Mouse (Mus musculus) liver, embryonic 14.5 days (tissue): Measurements from ENCODE around the gene Nrtn. TPM values are rescaled to one million over a fixed set of nuclear protein-coding genes. Genes with fewer than 3 reads are reported as not detected.

Experiments used
- ATAC-seq: fragments of 200-750 bp; cut with Nextera tagmentation; 2 replicates; pipeline ENCODE4 v1.8.0; 2017; ENCODE audit warnings: moderate number of reproducible peaks, mild to moderate bottlenecking, moderate library complexity; ENCODE audit not compliant: insufficient read depth
- DNase-seq, 3 experiments: peaks; one replicate each; pipeline ENCODE4 v3.0.0-alpha.2; 2012 to 2013; ENCODE audit warnings: low read depth in 3 of 3, low spot score in 3 of 3
- H3K27ac ChIP-seq: fragments of 300-500 bp; sonication (generic); 2 replicates; pipeline ENCODE4 v1.5.1; 2014; ENCODE audit warnings: moderate library complexity, mild to moderate bottlenecking, control low read depth, inconsistent platforms
- H3K27me3 ChIP-seq: fragments of 300-500 bp; sonication (generic); 2 replicates; pipeline ENCODE4 v1.6.1; 2014; ENCODE audit warnings: mild to moderate bottlenecking, low read length, moderate library complexity; ENCODE audit not compliant: control insufficient read depth, insufficient read depth
- H3K36me3 ChIP-seq: fragments of 300-500 bp; sonication (generic); replicated peaks from 2 replicates; pipeline ENCODE4 v1.6.1; 2014; ENCODE audit warnings: low read depth; ENCODE audit not compliant: control insufficient read depth, insufficient read depth
- H3K4me1 ChIP-seq, 2 experiments: fragments of 200-500 bp in 1 of 2; fragments of 300-500 bp in 1 of 2; sonication (generic) in 1 of 2; replicated peaks; 2 replicates each; pipeline ENCODE4 v1.6.1; 2012 to 2014; ENCODE audit warnings: antibody characterized with exemption in 1 of 2, inconsistent platforms in 1 of 2, low read length in 1 of 2; ENCODE audit not compliant: control insufficient read depth in 2 of 2, insufficient read depth in 2 of 2
- H3K4me2 ChIP-seq: fragments of 300-500 bp; sonication (generic); 2 replicates; pipeline ENCODE4 v1.6.1; 2014; ENCODE audit warnings: low read depth, mild to moderate bottlenecking, control low read depth, moderate library complexity
- H3K4me3 ChIP-seq, 2 experiments: fragments of 200-500 bp in 1 of 2; fragments of 300-500 bp in 1 of 2; sonication (generic) in 1 of 2; 2 replicates each; pipeline ENCODE4 v1.5.1; 2012 to 2014; ENCODE audit warnings: low read depth in 2 of 2, low read length in 2 of 2, mild to moderate bottlenecking in 2 of 2, control low read depth in 1 of 2, inconsistent platforms in 1 of 2, moderate library complexity in 1 of 2; ENCODE audit not compliant: insufficient read depth in 1 of 2
- H3K9ac ChIP-seq: fragments of 300-500 bp; sonication (generic); replicated peaks from 2 replicates; pipeline ENCODE4 v1.6.1; 2014; ENCODE audit warnings: mild to moderate bottlenecking, control low read depth, moderate library complexity
- H3K9me3 ChIP-seq: fragments of 300-500 bp; sonication (generic); 2 replicates; pipeline ENCODE4 v1.6.1; 2016; ENCODE audit warnings: low read length, mixed read lengths; ENCODE audit not compliant: control insufficient read depth
- CTCF ChIP-seq: IDR thresholded peaks from 2 replicates; pipeline ENCODE4 v1.5.1; 2016; ENCODE audit warnings: antibody characterized with exemption, low read depth, control low read depth
- EP300 ChIP-seq: IDR thresholded peaks from 2 replicates; pipeline ENCODE4 v1.6.1; 2016; ENCODE audit warnings: antibody characterized with exemption, low read depth
- WGBS: fragments of 180-500 bp; shearing (Covaris S2); extraction: QIAGEN DNeasy Blood & Tissue Kit; methylation state at CpG from one replicate; pipeline ENCODE4 v1.1.7; 2014; ENCODE audit not compliant: insufficient replicate concordance; 5-methylcytosine and 5-hydroxymethylcytosine counted together
- polyA plus RNA-seq, 2 experiments: library from polyadenylated mRNA; depleted of rRNA in 1 of 2; stranded (reverse) in 1 of 2; unstranded in 1 of 2; fragments of >200 nt; fragmentation: Nextera tagmentation in 1 of 2; extraction: Ambion mirVana in 1 of 2; gene quantifications; 2 replicates each; pipeline versions ENCODE4 v1.2.1 to v1.2.3; 2012 to 2014

Nrtn gene
- polyA plus RNA-seq, 2 experiments, result 1.0 to 1.7 TPM

DNA sequence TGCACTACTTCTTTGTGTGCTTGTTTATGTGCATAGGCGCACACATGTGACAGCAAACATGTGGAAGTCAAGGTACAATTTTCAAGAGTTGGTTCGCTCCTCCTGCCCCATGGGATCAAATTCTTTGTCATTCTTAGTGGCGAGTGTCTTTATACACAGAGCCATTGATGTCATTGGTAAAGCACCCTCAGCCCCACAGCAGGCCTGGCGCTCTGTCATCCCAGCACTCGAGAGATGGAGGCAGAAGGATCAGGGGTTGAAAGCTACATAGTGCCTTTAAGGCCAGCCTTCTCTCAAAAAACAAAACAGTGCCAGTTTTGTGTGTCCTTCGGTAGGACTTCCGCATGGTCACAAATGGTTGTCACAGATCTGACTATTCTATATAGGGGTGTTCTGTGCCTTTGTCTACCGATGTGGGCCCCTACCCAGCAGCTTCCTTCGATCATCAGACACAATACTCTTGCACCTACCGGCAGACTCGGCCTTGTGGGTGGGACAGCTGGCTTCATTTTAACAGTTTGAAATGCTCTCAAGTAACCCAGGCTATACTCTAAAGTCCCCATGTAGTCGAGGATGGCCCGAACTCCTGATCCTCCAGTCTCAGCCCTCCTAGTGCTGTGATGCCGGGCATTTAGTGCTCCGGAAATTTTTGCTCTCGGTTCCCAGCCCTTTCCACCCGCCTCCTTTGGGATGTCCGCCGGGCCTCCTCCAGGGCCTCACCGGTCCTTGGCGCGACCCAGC is 41.2 kb downstream of the Nrtn start:
- peak overlapping the region; percentile 63 for H3K9ac ChIP-seq

DNA sequence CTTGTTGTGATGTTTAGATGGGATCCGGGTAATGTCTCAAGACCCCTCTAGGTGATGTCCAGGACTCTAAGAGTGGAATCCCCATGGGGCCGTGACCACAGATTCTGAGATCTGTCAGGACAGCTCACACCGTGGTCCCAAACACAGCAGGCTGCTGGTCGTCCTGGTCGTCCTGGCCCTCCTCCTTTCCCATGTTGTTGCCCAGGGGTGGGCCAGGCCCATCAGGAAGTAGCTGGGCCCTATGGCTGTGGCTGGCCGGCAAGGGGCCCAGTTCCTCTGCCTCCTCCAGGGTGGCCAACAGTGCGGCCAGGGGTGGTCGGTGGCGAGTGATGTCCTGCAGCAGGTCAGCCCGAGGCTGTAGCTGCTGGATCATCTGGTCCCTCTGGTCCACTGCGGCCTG is 42.0 kb downstream of the Nrtn start:
- H3K9ac ChIP-seq, result no peak overlapping the region
- ATAC-seq (no peak), DNase-seq (no peak)
- H3K9me3 ChIP-seq, result no peaks in the 10 kb centered on the region
- peaks cover 21% of the 10 kb centered on the region for H3K36me3 ChIP-seq
- H3K4me3 ChIP-seq, result no peak overlapping the region
- peaks cover 5 to 9% of the 10 kb centered on the region in 2 experiments; a peak in 3 of 4 replicates for H3K4me1 ChIP-seq
- 59% methylated on average over 11 of the region's 11 CpGs for WGBS
- no peak overlapping the region for H3K4me2 ChIP-seq
- H3K27me3 ChIP-seq, result no peaks in the 10 kb centered on the region
- TF ChIP-seq CTCF (no peak), EP300 (no peak)
- H3K27ac ChIP-seq, result no peak overlapping the region

More for the DNA sequence above, 41.2 kb downstream of the Nrtn start:
- H3K4me1 ChIP-seq, result peaks cover 5 to 9% of the 10 kb centered on the region in 2 experiments; a peak in 3 of 4 replicates
- H3K9me3 ChIP-seq, result no peaks in the 10 kb centered on the region
- no peak overlapping the region; the same call in 1 of the 2 replicates for H3K27ac ChIP-seq
- DNase-seq (no peak), ATAC-seq (no peak)
- TF ChIP-seq CTCF (peak; percentile 4; the same call in 1 of the 2 replicates), EP300 (no peak)
- H3K27me3 ChIP-seq, result no peaks in the 10 kb centered on the region
- H3K36me3 ChIP-seq, result peaks cover 14% of the 10 kb centered on the region
- H3K4me2 ChIP-seq, result peak overlapping the region; percentile 86
- WGBS, result 28% methylated on average over 22 of the region's 22 CpGs
- peak overlapping the region; percentile 67 to 86 for H3K4me3 ChIP-seq

DNA sequence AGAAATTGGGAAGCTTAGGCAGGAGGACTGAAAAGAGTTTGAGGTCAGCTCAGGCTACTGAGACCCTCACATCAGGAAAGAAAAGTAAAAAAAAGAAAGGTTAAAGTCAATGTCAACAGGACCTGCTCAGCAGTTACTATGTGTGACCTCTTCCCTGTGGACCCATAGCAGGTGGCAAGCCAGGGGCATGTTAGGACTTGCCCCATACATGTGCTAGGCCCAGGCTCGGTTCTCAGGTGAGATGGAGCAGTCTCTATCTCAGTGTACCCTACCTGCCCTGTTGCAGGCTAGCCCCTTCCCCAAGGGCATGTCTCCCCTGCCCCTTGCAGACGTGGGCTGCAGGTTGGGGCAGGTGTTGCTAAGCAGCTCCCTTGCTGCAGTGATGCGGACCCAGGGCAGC is 47.6 kb downstream of the Nrtn start:
- H3K9ac ChIP-seq, result no peak overlapping the region
- H3K9me3 ChIP-seq, result no peaks in the 10 kb centered on the region
- ATAC-seq, result no peak
- no peak overlapping the region for H3K27ac ChIP-seq
- 0 out of 4 replicates have a peak, but pooled peaks cover 0 to 3% of the 10 kb centered on the region in 2 experiments for H3K4me1 ChIP-seq
- peaks cover 77% of the 10 kb centered on the region for H3K36me3 ChIP-seq
- H3K4me2 ChIP-seq, result no peak overlapping the region
- no peaks in the 10 kb centered on the region for H3K27me3 ChIP-seq
- TF ChIP-seq CTCF (no peak), EP300 (no peak)
- WGBS, result 85% methylated on average over 3 of the region's 3 CpGs
- no peak overlapping the region for H3K4me3 ChIP-seq
- no peak for DNase-seq

DNA sequence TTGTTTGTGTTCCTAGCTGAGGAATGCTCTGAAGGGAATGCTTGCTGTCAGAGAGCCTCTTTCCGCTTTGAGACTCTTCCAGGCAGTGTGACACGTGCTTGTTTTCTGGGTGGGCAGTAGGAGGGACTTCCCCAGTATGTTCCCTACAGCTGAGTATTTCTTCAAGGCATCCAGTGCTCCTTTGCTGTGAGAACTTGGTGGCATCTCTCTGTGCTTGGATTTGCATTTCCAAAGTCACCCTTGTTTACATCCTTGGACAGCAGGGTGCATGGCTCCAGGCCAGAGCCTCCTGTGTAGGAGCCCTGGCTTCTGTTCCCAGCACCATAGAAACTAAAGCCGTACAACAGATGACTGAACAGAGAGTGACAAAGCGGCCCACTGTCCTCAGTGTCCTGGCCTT is 48.6 kb downstream of the Nrtn start:
- no peaks in the 10 kb centered on the region for H3K9me3 ChIP-seq
- H3K27me3 ChIP-seq, result no peaks in the 10 kb centered on the region
- DNase-seq, result no peak
- WGBS, result 83% methylated on average over 4 of the region's 4 CpGs
- 0 out of 4 replicates have a peak, but pooled peaks cover 0 to 3% of the 10 kb centered on the region in 2 experiments for H3K4me1 ChIP-seq
- no peak overlapping the region for H3K4me2 ChIP-seq
- no peak overlapping the region for H3K9ac ChIP-seq
- no peak overlapping the region for H3K27ac ChIP-seq
- no peak for ATAC-seq
- no peak overlapping the region for H3K4me3 ChIP-seq
- peaks cover 85% of the 10 kb centered on the region for H3K36me3 ChIP-seq
- TF ChIP-seq EP300, result no peak
- TF ChIP-seq CTCF, result no peak

DNA sequence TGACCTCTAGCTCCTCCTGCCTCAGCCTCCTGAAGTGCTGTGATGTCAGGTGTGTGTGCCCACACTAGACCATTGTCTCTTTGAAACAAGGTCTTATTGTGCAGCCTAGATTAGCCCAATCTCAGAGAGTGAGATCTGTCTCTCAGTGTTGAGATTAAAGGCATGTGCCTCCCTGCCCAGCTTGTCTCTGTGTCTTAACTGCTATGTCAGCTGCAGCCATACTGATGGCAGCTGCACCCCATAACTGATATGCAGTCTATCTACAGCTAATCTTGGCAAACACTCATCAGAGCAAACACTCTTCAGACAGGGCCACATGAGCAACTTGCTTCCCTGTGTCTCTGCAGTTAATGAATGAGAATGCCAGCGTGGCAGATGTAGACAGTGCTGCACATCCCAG is 50.8 kb downstream of the Nrtn start:
- Histone ChIP-seq H3K9ac (no peak overlapping the region), H3K4me3 (no peak overlapping the region), H3K27ac (no peak overlapping the region), H3K27me3 (no peaks in the 10 kb centered on the region), H3K9me3 (no peaks in the 10 kb centered on the region), H3K36me3 (peaks cover 92% of the 10 kb centered on the region), H3K4me2 (no peak overlapping the region), H3K4me1 (0 out of 4 replicates have a peak, but pooled peaks cover 0 to 3% of the 10 kb centered on the region in 2 experiments)
- ATAC-seq (peak; percentile 60; the same call in 1 of the 2 replicates), DNase-seq (no peak)
- peak; percentile 57 for TF ChIP-seq EP300
- TF ChIP-seq CTCF, result no peak
- 62% methylated on average over 1 of the region's 1 CpGs for WGBS
